Mouse (Mus musculus) cortical plate, adult 2 months (tissue): ENCODE measurements around the gene Gm28539.

ENCODE experiments used
- CTCF ChIP-seq: fragments of 200-500 bp; IDR thresholded peaks from 2 replicates; pipeline ENCODE4 v1.5.1; 2011; ENCODE audit warnings: mild to moderate bottlenecking, control low read depth, low read length; ENCODE audit not compliant: insufficient read depth; ENCODE audit errors: extremely low read depth
- POLR2A ChIP-seq: fragments of 200-500 bp; IDR thresholded peaks from 2 replicates; pipeline ENCODE4 v1.6.1; 2011; ENCODE audit warnings: mild to moderate bottlenecking, low read length, control low read depth; ENCODE audit not compliant: insufficient read depth; ENCODE audit errors: extremely low read depth

DNA sequence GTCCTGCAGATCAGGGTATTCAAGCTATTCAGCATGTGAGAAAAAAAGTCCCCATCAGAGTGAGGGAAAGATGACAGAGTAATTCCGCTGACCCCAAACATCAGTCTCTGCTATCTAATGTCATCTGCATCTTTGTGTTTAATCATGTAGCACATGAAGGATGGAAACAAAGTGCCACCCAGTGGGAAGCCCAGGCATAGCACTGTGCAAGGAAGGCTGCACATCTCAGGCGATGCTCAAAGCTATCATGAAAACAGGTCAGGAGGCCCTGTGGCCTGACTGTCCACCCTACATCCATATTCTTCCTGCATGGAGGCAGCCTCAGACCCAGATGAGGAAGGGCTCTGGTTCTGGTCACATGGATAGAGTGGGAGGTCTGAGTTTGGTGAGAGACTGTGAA is 37.5 kb upstream of the Gm28539 start:
- peak; percentile 99 for TF ChIP-seq CTCF
- no peak for TF ChIP-seq POLR2A
